Mouse (Mus musculus) heart, embryonic 10.5 days (tissue): ENCODE measurements at regions not wholly inside any gene's neighbourhood (a gene's known extent, or its start where the extent isn't known, plus 50 kb on each side); places are given as distances from the start of the nearest gene placed in this dataset.

Experiments
- DNase-seq: peaks from one replicate; pipeline ENCODE4 v3.0.0-alpha.2; 2017; ENCODE audit warnings: low spot score
- H3K27ac ChIP-seq: fragments of 300-500 bp; sonication (generic); 2 replicates; pipeline ENCODE4 v1.5.1; 2016; ENCODE audit warnings: mild to moderate bottlenecking
- H3K27me3 ChIP-seq: fragments of 300-500 bp; sonication (generic); 2 replicates; pipeline ENCODE4 v1.6.1; 2016; ENCODE audit warnings: mild to moderate bottlenecking; ENCODE audit not compliant: poor library complexity, insufficient read depth, severe bottlenecking
- H3K36me3 ChIP-seq: fragments of 300-500 bp; sonication (generic); 2 replicates; pipeline ENCODE4 v1.6.1; 2016; ENCODE audit warnings: mild to moderate bottlenecking, moderate library complexity
- H3K4me1 ChIP-seq: fragments of 300-500 bp; sonication (generic); 2 replicates; pipeline ENCODE4 v1.6.1; 2016; ENCODE audit warnings: mild to moderate bottlenecking
- H3K4me3 ChIP-seq: fragments of 300-500 bp; sonication (generic); 2 replicates; pipeline ENCODE4 v1.5.1; 2016; ENCODE audit warnings: mild to moderate bottlenecking, moderate library complexity
- H3K9me3 ChIP-seq: fragments of 300-500 bp; sonication (generic); 2 replicates; pipeline ENCODE4 v1.6.1; 2016; ENCODE audit warnings: mild to moderate bottlenecking, moderate library complexity
- WGBS: fragments of 180-500 bp; shearing (Covaris S2); methylation state at CpG from one replicate; pipeline ENCODE4 v1.1.7; 2016; 5-methylcytosine and 5-hydroxymethylcytosine counted together

GRCm38 (mm10) chr11:45190601-45191370 lies 573.7 kb downstream of the Ebf1 start:
- H3K4me1 ChIP-seq, result no peaks in the 10 kb centered on the region
- no peaks in the 10 kb centered on the region for H3K36me3 ChIP-seq
- no peak for DNase-seq
- no peak overlapping the region for H3K27ac ChIP-seq
- 66% methylated on average over 14 of the region's 14 CpGs for WGBS
- no peak overlapping the region for H3K4me3 ChIP-seq
- no peaks in the 10 kb centered on the region for H3K9me3 ChIP-seq
- no peaks in the 10 kb centered on the region for H3K27me3 ChIP-seq

- H3K4me1 ChIP-seq, result no peaks in the 10 kb centered on the region
- H3K9me3 ChIP-seq, result no peaks in the 10 kb centered on the region
- no peak overlapping the region for H3K27ac ChIP-seq
- no peaks in the 10 kb centered on the region for H3K27me3 ChIP-seq
- H3K36me3 ChIP-seq, result no peaks in the 10 kb centered on the region
- DNase-seq, result no peak
- no peak overlapping the region for H3K4me3 ChIP-seq
- WGBS, result 68% methylated on average over 12 of the region's 12 CpGs
Observed at GRCm38 (mm10) chr11:45191392-45192189, 574.5 kb downstream of the Ebf1 start.

GRCm38 (mm10) chr11:45193319-45193718 lies 576.2 kb downstream of the Ebf1 start:
- no peaks in the 10 kb centered on the region for H3K36me3 ChIP-seq
- DNase-seq, result no peak
- H3K9me3 ChIP-seq, result no peaks in the 10 kb centered on the region
- whole genome bisulfite sequencing, result 81% methylated on average over 5 of the region's 5 CpGs
- no peaks in the 10 kb centered on the region for H3K27me3 ChIP-seq
- no peak overlapping the region for H3K27ac ChIP-seq
- H3K4me1 ChIP-seq, result no peaks in the 10 kb centered on the region
- H3K4me3 ChIP-seq, result no peak overlapping the region

GRCm38 (mm10) chr11:45199520-45199919 lies 582.4 kb downstream of the Ebf1 start:
- Histone ChIP-seq H3K27me3 (no peaks in the 10 kb centered on the region), H3K27ac (no peak overlapping the region), H3K4me3 (no peak overlapping the region), H3K4me1 (no peaks in the 10 kb centered on the region), H3K9me3 (no peaks in the 10 kb centered on the region), H3K36me3 (no peaks in the 10 kb centered on the region)
- DNase-seq, result no peak
- 73% methylated on average over 4 of the region's 4 CpGs for WGBS

GRCm38 (mm10) chr11:45200714-45201405 lies 583.7 kb downstream of the Ebf1 start:
- no peak for DNase-seq
- Histone ChIP-seq H3K27ac (no peak overlapping the region), H3K9me3 (no peaks in the 10 kb centered on the region), H3K4me1 (no peaks in the 10 kb centered on the region), H3K27me3 (no peaks in the 10 kb centered on the region), H3K4me3 (no peak overlapping the region), H3K36me3 (no peaks in the 10 kb centered on the region)
- 78% methylated on average over 9 of the region's 9 CpGs for WGBS

GRCm38 (mm10) chr11:45203446-45203845 lies 586.3 kb downstream of the Ebf1 start:
- Histone ChIP-seq H3K36me3 (no peaks in the 10 kb centered on the region), H3K4me1 (no peaks in the 10 kb centered on the region), H3K4me3 (no peak overlapping the region), H3K27me3 (no peaks in the 10 kb centered on the region), H3K9me3 (no peaks in the 10 kb centered on the region), H3K27ac (no peak overlapping the region)
- DNase-seq, result no peak
- 74% methylated on average over 5 of the region's 5 CpGs for WGBS

GRCm38 (mm10) chr11:45206611-45207525 lies 589.8 kb downstream of the Ebf1 start:
- H3K27me3 ChIP-seq, result no peaks in the 10 kb centered on the region
- H3K36me3 ChIP-seq, result no peaks in the 10 kb centered on the region
- H3K27ac ChIP-seq, result no peak overlapping the region
- H3K4me1 ChIP-seq, result no peaks in the 10 kb centered on the region
- WGBS, result 84% methylated on average over 8 of the region's 8 CpGs
- no peak overlapping the region for H3K4me3 ChIP-seq
- H3K9me3 ChIP-seq, result no peaks in the 10 kb centered on the region
- no peak for DNase-seq

GRCm38 (mm10) chr11:45214096-45214495 lies 597.0 kb downstream of the Ebf1 start:
- WGBS, result 68% methylated on average over 1 of the region's 1 CpGs

GRCm38 (mm10) chr11:45216942-45217474 lies 599.9 kb downstream of the Ebf1 start:
- no peaks in the 10 kb centered on the region for H3K27me3 ChIP-seq
- no peaks in the 10 kb centered on the region for H3K36me3 ChIP-seq
- 70% methylated on average over 3 of the region's 3 CpGs for WGBS
- no peaks in the 10 kb centered on the region for H3K9me3 ChIP-seq
- no peak for DNase-seq
- no peak overlapping the region for H3K27ac ChIP-seq
- no peak overlapping the region for H3K4me3 ChIP-seq
- H3K4me1 ChIP-seq, result no peaks in the 10 kb centered on the region

More at GRCm38 (mm10) chr11:45214096-45214495, 597.0 kb downstream of the Ebf1 start:
- Histone ChIP-seq H3K4me1 (no peaks in the 10 kb centered on the region), H3K4me3 (no peak overlapping the region), H3K9me3 (no peaks in the 10 kb centered on the region), H3K27me3 (no peaks in the 10 kb centered on the region), H3K36me3 (no peaks in the 10 kb centered on the region), H3K27ac (no peak overlapping the region)
- no peak for DNase-seq

- Histone ChIP-seq H3K27ac (no peak overlapping the region), H3K9me3 (no peaks in the 10 kb centered on the region), H3K36me3 (no peaks in the 10 kb centered on the region), H3K4me1 (no peaks in the 10 kb centered on the region), H3K4me3 (no peak overlapping the region), H3K27me3 (no peaks in the 10 kb centered on the region)
- DNase-seq, result no peak
- 66% methylated on average over 4 of the region's 4 CpGs for WGBS
Observed at GRCm38 (mm10) chr11:45219239-45219638, 602.1 kb downstream of the Ebf1 start.

GRCm38 (mm10) chr11:45222021-45222420 lies 604.9 kb downstream of the Ebf1 start:
- Histone ChIP-seq H3K9me3 (no peaks in the 10 kb centered on the region), H3K27ac (no peak overlapping the region), H3K4me1 (no peaks in the 10 kb centered on the region), H3K36me3 (no peaks in the 10 kb centered on the region), H3K27me3 (no peaks in the 10 kb centered on the region), H3K4me3 (no peak overlapping the region)
- WGBS, result 77% methylated on average over 3 of the region's 3 CpGs
- DNase-seq, result no peak
